Mouse (Mus musculus) stomach, postnatal 0 days (tissue): Measurements from ENCODE around the gene Gen1.

ENCODE experiments used
- CTCF ChIP-seq: IDR thresholded peaks from 2 replicates; pipeline ENCODE4 v1.5.1; 2016; ENCODE audit warnings: antibody characterized with exemption, low read depth, mild to moderate bottlenecking, moderate library complexity
- EP300 ChIP-seq: optimal IDR thresholded peaks from 2 replicates; pipeline ENCODE3; 2016; ENCODE audit warnings: antibody characterized with exemption

- TF ChIP-seq CTCF: no peak
- no peak for TF ChIP-seq EP300
Observed at GRCm38 (mm10) chr12:11221524-11222330, 43.9 kb downstream of the Gen1 start.
